Mouse (Mus musculus) E14TG2a.4 (cell line): ENCODE results near the gene Tnfsf8.

ENCODE experiments used
- CTCF ChIP-seq: conservative IDR thresholded peaks from 2 replicates; pipeline ENCODE4 v1.5.1; 2014; ENCODE audit warnings: low read length
- NANOG ChIP-seq: IDR thresholded peaks from 2 replicates; pipeline ENCODE4 v1.6.1; 2014; ENCODE audit warnings: borderline replicate concordance, low read length, mixed read lengths

- no peak for TF ChIP-seq CTCF
- TF ChIP-seq NANOG, result no peak
Measured at GRCm38 (mm10) chr4:63783826-63784225, 77.3 kb downstream of the Tnfsf8 start.
